Mouse (Mus musculus): Measurements from ENCODE around the gene Selenon.
"Not testable (repeated sequence)": the region's sequence is repeated elsewhere in the genome, so short reads cannot be mapped to it uniquely, and the experiment has no call there.

Selenon gene

DNA sequence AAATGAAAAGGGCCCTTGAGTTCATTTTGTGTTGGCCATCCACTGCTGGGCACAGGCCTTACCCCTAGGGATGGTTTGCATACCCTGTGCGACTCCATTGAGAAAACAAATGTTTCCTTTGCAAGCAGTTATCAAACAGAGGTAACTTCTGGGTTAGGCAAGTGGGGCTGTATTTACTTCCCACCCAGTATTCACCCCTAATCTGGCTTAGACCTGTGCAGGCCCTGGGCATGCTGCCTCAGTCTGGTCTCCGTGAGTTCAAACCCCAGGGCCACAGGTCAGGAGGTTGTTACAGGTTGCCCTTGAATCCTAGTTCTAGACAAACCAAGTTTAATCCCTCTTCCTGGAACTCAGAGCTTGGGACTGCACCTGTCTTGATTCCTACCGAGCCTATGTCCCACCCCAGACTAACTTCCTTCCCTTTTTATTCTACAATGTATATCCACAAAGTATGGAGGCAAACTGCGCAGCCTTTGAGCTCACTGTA, 46.6 kb downstream of the Selenon start:
- no peak for DNase-seq

GRCm38 (mm10) chr4:134503686-134504357, 48.1 kb downstream of the Selenon start:
- DNase-seq = no peak

DNA sequence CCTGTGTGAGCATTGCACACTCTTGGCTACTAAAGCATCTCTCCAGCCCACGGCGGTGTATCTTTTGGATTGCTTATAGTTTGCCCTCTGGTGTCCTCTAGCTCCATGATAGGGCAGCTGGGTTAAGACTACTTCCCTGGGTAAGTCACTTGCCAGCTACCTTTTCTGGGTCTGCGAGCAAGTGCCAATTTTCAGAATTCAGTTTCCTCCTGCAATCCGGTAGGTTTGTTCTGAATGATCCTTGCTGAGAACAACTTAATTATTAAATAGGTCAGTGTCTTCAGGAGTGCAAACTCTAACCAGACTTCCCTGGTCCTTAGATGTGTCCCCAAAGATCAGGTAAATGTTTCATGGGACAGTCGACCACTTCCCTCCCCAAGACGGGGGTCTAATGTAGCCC, 50.9 kb downstream of the Selenon start:
- no peak for DNase-seq

GRCm38 (mm10) chr4:134498983-134499382, 53.0 kb downstream of the Selenon start:
- DNase-seq = not testable (repeated sequence)

DNA sequence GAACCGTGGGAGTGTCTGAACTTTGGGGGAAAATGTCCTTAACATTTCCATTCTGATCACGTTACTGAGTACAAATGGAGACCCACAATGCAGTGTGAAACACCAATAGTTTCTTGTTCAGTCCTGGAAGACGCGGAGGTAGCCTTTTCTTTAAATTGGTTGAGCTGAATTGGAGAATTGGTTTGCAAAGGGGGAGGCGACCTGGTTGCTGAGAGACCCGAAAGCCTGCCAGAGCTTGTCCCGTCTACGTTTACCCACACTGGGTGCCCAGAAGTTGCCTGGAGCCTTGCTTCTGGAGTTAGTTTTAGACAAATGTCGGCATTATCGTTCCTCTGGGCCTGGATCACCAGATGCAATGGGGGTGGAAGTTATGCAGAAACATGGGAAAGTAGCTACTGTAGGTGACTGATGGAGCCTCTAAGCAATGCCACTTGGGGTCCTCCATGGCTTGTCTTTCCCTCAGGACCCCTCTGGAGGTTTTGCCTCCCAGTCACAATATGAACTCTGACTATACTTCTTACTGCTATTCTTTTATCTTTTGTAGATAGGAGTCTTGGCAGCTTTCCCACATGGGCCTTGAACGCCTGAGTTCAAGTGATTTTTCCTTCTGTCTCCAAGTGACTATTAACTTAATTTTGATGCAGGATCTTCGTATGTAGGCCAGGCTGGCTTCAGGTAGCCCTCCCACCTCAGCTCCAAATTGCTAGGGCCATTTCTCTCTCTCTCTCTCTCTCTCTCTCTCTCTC, 53.8 kb downstream of the Selenon start:
- DNase-seq = no peak

DNA sequence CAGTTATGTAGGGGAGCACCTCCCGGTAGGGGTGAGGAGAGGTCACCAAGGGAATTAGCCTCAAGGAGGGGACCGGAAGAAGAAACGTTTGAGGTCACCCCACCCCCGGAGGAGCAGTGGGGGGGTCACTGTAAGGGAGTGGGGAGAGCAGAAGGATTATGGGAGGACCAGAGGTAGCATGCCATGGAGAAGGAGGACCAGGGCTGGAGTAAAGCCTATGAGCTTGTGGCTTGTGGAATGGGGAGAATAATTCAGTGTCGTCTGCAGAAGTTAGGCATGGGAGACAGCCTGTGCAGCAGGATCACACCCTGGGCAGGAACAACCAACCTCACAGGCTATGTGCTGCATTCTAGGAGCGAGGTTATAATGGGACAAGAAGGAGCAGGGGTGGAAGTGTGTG, 54.7 kb downstream of the Selenon start:
- DNase-seq = no peak

GRCm38 (mm10) chr4:134496595-134497210, 55.3 kb downstream of the Selenon start, which contains the start of gene Paqr7:
Gene Paqr7 (plus strand): TSS chr4:134496697.
- DNase-seq = peak; percentile 83

GRCm38 (mm10) chr4:134495546-134495923, 56.4 kb downstream of the Selenon start:
- no peak for DNase-seq

DNA sequence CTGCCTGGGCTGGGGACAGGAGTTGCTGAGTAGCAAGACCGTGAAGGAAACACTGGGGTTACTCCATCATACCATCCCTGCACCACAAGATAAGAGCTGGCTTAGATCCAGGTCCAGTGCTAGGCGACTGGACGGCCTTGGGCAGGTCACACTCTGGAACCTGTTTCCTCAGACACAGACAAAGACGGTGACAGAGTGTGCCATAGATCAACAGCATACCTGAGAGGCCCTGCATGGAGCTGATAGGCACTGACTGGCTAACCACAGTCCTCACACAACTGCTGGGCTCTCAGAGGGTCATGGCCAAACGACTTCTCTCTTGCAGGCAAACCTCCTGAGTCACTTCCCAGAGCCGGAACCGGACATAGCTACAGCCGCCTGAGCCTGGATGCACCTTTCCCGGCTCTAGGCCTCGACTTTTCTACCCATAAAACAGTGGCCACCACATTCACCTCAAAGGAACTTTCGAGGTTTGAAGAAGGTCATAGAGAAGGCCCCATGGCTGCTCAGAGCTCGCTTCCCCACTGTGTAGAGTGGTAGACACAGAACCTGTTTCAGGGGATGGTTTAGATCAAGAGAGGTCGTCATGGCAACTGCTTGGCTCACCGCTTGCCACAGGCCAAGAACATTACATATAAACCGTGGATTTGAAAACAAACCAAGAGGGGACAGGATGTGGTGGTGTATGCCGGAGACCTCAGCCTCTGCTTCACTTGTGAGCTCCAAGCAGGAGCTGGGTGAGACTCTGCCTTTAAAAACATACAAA, 57.0 kb downstream of the Selenon start:
- no peak for DNase-seq

GRCm38 (mm10) chr4:134494161-134494560, 57.8 kb downstream of the Selenon start:
- not testable (repeated sequence) for DNase-seq

DNA sequence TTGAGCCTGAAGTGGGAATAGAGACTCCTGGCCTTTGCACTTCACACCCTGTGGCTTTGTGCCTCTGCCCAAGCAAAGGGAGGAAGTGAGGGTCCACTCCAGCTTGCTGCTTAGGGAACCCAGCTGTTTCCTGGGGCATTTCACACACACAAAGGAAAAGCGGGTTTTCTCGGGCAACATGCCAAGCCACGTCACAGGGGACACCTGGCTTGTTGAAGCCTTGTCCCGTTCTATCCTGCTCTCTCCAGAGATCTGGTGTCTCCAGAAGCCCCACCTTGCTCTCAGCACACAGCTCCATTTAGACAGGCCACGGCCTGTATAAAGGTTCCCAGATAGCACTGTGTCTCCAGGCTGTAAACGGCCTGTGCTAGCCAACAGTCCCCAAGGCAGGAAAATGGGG, 60.2 kb downstream of the Selenon start:
- DNase-seq = peak; percentile 69

DNA sequence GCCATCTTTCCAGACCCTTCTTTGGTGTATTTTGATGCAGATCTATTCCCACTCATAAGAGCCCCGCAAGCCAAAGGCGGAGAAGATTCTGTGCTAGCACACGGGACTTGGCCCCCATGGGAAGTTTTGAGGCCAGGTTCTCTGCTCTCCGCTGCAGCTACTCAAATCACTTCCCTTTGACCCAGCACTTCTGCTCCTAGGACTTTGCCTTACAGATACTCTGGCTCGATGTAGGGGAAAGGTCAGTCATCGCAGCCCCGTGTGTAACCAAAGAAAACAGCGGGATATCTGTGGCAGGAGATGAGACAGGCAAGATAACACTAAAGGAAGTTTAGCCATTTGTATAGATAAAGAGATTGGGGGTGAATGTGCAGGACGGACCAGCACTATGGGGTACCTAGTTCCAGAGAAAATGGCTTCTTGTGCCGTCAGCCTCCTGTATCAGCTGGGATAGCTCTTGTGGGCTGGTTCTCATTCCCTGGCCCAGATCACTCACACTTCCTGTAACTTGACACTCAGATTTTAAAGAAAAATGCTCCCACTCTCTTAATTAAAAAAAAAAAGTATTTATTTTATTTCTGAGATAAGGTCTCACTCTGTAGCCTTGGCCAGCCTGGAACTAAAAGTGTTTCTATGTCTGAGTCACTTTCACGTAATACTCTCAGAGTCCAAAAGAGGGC, 61.8 kb downstream of the Selenon start:
- DNase-seq = no peak

GRCm38 (mm10) chr4:134488211-134488610, 63.8 kb downstream of the Selenon start:
- no peak for DNase-seq
